Mouse (Mus musculus) adrenal gland (tissue): ENCODE results near the gene Rfesd.

Source experiments
- intact Hi-C: fragments of 180-260 bp; cut with DNase I; formaldehyde crosslinking; loops from one replicate; pipeline ENCODE4 v1.15.1; 2025

Rfesd gene

DNA sequence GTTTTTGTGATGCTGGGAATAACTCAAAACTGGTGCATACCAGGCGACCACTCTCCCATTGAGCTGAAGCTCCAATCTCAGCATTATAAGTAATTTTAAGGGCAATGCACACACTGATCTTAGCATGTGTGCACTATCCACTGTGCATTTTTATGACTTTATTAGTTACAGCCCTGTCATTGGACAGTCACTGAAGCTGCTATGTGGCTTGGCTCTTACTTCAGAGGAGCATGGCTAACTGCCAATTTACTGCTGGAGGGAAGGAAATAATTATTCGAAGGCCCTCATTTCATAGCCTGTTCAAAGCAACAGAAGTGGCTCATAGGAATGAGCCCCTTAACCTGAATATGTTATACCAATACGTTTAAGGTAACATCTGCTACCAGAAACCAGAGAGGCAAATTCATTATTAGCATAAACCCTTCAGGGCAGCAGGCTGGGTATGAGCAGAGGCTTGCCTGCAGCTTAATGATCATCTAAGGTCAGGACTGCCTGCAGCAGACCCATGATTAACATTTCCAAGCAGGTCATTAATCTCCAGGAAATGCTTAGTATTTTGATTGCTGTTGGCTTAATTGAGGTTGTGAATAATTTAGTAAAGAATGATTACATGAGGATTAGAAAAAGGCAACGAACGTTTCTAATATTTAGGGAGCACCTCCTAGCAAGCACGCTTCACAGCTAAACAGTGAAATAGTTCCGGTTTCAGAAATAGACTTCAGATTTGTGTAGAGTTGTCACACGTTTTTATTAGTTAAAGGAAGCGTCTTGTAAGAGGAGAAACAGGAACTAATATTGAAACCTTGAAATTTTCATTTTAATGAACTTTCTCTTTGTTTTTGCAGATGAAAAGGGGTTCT, 26.1 kb downstream of the Rfesd start:
- intact Hi-C loops = no loop called here

DNA sequence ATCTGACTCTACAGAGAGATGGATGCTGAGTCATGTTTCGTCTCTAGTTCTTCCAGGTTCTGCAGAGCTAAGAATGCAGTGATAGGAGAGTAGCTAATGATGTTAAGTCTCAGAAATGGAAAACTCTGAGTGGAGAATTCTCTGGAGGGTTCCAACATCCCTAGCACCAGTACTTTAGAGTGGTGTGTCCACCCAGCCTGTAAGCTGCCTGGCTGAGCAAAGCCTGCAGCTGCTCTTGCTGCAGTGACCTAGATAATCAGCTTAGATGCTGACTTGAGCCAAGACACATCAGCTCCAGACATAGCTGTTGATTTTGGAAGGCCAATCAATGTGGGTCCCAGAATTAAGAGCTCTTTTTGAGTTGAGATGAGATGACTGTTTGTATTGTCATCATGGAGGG, 30.4 kb downstream of the Rfesd start:
- intact Hi-C loops = no loop called here

DNA sequence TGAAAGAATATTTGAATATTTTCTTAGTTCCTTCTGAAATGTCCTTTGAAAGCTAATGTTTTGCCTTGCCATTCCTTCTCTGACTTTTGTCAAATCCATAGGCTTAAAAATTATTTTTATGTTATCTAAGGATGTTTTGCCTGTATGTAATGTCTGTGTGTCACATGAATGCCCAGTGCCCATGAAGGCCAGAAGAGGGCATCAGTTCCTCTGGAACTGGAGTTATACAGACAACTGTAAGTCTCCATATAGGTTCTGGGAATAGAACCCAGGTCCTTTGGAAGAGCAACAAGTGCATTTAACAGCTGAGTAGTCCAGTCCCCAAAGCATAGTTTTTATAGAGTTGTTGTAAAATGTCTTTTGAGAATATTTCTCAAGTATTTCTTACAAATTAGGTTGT, 36.6 kb downstream of the Rfesd start:
- intact Hi-C loops = no loop called here

DNA sequence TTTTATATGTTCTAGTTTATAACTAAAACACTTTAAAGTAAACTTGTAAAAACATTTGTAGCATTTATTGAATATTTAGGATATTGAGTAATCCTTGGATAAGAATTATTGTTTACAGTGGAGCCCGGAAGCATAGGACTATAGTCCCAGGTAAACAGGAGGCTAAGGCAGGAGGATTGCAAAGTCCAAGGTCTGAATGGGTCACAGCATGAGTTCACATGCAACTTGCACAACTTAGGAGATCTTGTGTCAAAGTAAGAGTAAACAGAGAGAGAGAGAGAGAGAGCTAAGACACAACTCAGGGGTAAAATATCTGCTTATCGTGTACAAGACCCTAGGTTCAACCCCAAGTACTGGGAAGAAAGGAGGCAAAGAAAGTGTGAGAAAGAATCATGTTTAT, 41.9 kb downstream of the Rfesd start:
- intact Hi-C loops = no loop called here

DNA sequence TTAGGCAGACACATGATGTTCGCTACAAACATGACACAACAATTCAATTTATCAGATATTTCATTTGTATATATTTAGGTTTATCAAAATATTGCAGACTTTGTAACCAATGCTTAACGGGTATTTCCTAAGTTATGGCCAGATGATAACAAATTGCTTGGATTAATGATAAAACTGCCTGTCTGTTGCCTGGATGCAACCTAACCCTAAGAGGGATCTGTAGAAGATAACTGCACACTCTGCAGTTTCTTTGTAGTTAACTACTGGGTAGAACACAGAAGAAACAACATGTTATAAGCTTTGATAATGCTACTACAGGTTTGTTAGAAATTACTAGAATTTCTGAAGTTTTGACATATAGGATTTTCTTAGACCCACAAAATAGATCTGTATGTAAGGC, 42.3 kb downstream of the Rfesd start:
- intact Hi-C loops = no loop called here

DNA sequence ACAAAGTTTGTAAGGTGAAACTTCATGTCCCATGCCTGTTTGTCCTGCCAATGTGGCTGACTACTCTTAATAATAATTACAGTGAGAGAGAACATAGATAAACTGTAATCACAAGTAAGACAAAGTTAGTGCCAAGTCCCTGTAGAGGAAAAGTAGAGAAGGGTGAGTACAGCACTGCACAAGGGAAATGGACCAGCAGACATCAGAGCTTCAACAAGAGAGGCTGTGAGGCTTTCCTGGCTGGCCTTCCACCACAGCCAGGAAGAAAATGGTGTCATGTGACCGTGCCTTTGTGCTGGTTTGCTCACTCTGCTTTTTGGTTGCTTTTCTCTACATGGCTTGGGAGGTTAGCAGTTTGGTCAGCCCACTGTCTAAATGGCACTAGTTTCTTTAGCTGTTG, 42.9 kb downstream of the Rfesd start:
- intact Hi-C loops = no loop called here

DNA sequence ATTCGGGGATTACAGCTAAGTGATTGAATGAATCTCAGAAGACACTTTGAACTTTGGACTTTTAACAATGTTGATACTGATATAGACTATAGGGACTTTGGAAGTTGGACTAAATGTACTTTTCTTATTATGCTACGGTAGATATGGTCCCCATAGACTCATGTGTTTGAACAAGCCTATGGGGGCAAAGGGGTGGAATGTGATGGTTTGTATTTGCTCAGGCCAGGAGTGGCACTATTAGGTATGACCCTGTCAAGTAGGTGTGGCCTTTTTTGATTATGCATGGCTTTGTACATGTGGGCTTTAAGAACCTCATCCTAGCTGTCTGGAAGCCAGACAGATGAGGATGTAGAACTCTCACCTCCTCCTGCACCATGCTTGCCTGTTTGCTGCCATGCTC, 44.0 kb downstream of the Rfesd start:
- intact Hi-C loops = no loop called here

DNA sequence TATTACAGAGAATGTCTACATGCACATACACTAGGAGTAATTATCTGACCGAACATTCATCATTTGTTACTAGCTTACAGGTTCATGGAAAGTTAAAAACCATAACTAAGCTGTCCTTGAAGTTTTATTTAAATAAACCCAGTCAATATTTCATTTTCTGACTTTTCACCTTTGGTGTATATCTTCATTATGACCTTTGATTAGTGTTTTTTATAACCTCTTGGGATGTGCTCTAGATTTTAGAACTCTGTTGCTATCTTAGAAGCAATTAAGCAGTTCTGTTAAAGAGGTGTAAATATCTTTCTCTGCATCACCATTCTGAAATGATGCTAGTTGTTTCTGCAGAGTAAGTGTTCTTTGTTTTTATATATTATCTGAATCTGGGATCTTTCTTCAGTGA, 51.7 kb downstream of the Rfesd start, which contains the start of gene Spata9:
Gene Spata9 (plus strand): TSS at position 301 of the 400 bp plus-strand sequence.
- intact Hi-C loops = no loop called here

DNA sequence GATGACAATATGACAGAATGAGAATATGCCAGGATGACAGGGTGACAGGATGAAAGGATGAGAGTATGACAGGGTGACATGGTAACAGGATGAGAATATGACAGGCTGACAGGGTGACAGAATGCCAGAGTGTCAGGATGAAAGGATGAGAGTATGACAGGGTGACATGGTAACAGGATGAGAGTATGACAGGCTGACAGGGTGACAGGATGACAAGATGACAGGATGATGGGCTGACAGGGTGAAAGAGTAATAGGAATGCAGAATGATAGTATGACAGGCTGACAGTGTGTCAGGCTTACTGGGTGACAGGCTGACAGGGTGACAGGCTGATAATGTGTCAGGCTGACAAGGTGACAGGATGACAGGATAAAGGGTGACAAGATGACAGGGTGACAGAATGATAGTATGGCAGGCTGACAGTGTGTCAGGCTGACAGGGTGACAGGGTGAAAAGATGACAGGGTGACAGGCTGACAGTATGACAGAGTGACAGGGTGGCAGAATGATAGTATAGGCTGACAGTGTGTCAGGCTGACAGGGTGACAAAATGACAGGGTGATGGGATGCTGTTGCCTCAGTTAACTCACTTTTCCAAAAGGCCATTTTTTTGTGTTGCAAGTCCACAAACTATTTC, 63.0 kb downstream of the Rfesd start:
- intact Hi-C loops = no loop called here
